ENCODE assay signal across 8 mouse cellular contexts in genomic region chr2:30719611-30720290, GRCm38 (mm10).
DNase-seq lines count a peak whose midpoint lies in the region; ATAC-seq lines count a peak whose summit lies in the region.

No protein-coding gene starts in this region.

- H3K9ac ChIP-seq in forebrain, embryonic 12.5 days = peak overlapping the region; percentile 82
- H3K9ac ChIP-seq in kidney, embryonic 14.5 days (ENCODE audit: low read depth, low read length) = peak overlapping the region; percentile 74
- H3K9ac ChIP-seq in midbrain, embryonic 15.5 days = peak overlapping the region; percentile 33

- peak overlapping the region; percentile 68 for H3K4me2 ChIP-seq in forebrain, embryonic 12.5 days
- peak overlapping the region; percentile 56 for H3K4me2 ChIP-seq in kidney, embryonic 14.5 days (replicated peaks; ENCODE audit: low read depth, low read length)
- peak overlapping the region; percentile 48 for H3K4me2 ChIP-seq in midbrain, embryonic 15.5 days

- intact Hi-C loops in gastrocnemius, postnatal 14 days (cut with DNase I; ENCODE audit: low total_unique reads) = loop anchor here (5.0 kb wide), 1 partner anchor 58 kb away; no protein-coding TSS in a partner anchor

- H3K27me3 ChIP-seq in forebrain, embryonic 12.5 days = no peaks in the 10 kb centered on the region
- H3K27me3 ChIP-seq in kidney, embryonic 14.5 days (ENCODE audit: control insufficient read depth, insufficient read depth, low read length) = no peaks in the 10 kb centered on the region
- no peaks in the 10 kb centered on the region for H3K27me3 ChIP-seq in midbrain, embryonic 15.5 days (replicated peaks)

- 13% methylated on average over 8 of the region's 8 CpGs for WGBS in forebrain, embryonic 12.5 days
- WGBS in kidney, embryonic 14.5 days = 29% methylated on average over 8 of the region's 8 CpGs
- WGBS in midbrain, embryonic 15.5 days = 13% methylated on average over 6 of the region's 8 CpGs

- peak overlapping the region; percentile 100 for H3K27ac ChIP-seq in forebrain, embryonic 12.5 days
- H3K27ac ChIP-seq in kidney, embryonic 14.5 days (ENCODE audit: low read depth, low read length) = peak overlapping the region; percentile 100
- H3K27ac ChIP-seq in midbrain, embryonic 15.5 days = peak overlapping the region; percentile 99

- H3K4me1 ChIP-seq in forebrain, embryonic 12.5 days = peaks cover 90% of the 10 kb centered on the region
- H3K4me1 ChIP-seq in kidney, embryonic 14.5 days (ENCODE audit: control insufficient read depth, insufficient read depth, low read length) = peaks cover 79% of the 10 kb centered on the region
- peaks cover 86% of the 10 kb centered on the region for H3K4me1 ChIP-seq in midbrain, embryonic 15.5 days

- ATAC-seq in forebrain, embryonic 12.5 days (ENCODE audit: low FRiP score) = no peak
- ATAC-seq in kidney, embryonic 14.5 days (ENCODE audit: low FRiP score, low TSS enrichment) = no peak; the same call in 1 of the 2 replicates
- no peak for ATAC-seq in midbrain, embryonic 15.5 days (replicated peaks)

- peak; percentile 39 for DNase-seq in gastrocnemius, postnatal 14 days
- no peak for DNase-seq in gastrocnemius, postnatal 4 days (ENCODE audit: low spot score in 2 of 2)
- peak; percentile 55 for DNase-seq in adipocyte (ENCODE audit: low spot score)
- DNase-seq in testis, postnatal 14 days (ENCODE audit: low spot score) = no peak
- DNase-seq in spleen, postnatal 4 days (ENCODE audit: low spot score in 2 of 2) = no peak

- no peaks in the 10 kb centered on the region for H3K9me3 ChIP-seq in forebrain, embryonic 12.5 days
- no peaks in the 10 kb centered on the region for H3K9me3 ChIP-seq in kidney, embryonic 14.5 days (ENCODE audit: control insufficient read depth, low read length)
- no peaks in the 10 kb centered on the region for H3K9me3 ChIP-seq in midbrain, embryonic 15.5 days

- peak overlapping the region; percentile 27 for H3K4me3 ChIP-seq in forebrain, embryonic 12.5 days (replicated peaks)
- peak overlapping the region; percentile 23 for H3K4me3 ChIP-seq in kidney, embryonic 14.5 days (ENCODE audit: low read length)
- H3K4me3 ChIP-seq in midbrain, embryonic 15.5 days = no peak overlapping the region

- no peaks in the 10 kb centered on the region for H3K36me3 ChIP-seq in forebrain, embryonic 12.5 days (replicated peaks)
- no peaks in the 10 kb centered on the region for H3K36me3 ChIP-seq in kidney, embryonic 14.5 days (ENCODE audit: control insufficient read depth, insufficient read depth, low read length)
- H3K36me3 ChIP-seq in midbrain, embryonic 15.5 days (replicated peaks) = no peaks in the 10 kb centered on the region

Comparison
In these comparisons a context has a peak if more than half of its experiments do, and no peak if none do; other contexts are left out.
1. DNase-seq: peak in gastrocnemius, postnatal 14 days (single experiment) and adipocyte (single experiment); none in gastrocnemius, postnatal 4 days (0 of 2), testis, postnatal 14 days (single experiment) and spleen, postnatal 4 days (0 of 2).
2. Peak in every context shown above with its lines, with median percentiles within 50 percentile points of each other: H3K27ac ChIP-seq, H3K4me2 ChIP-seq and H3K9ac ChIP-seq.